Mouse (Mus musculus): ENCODE results near the gene Vwa5a. TPM values are rescaled to one million over a fixed set of nuclear protein-coding genes. Genes with fewer than 3 reads are reported as not detected.

Gene Vwa5a
- polyA plus RNA-seq, 2 experiments = 4.5 to 8.5 TPM

DNA sequence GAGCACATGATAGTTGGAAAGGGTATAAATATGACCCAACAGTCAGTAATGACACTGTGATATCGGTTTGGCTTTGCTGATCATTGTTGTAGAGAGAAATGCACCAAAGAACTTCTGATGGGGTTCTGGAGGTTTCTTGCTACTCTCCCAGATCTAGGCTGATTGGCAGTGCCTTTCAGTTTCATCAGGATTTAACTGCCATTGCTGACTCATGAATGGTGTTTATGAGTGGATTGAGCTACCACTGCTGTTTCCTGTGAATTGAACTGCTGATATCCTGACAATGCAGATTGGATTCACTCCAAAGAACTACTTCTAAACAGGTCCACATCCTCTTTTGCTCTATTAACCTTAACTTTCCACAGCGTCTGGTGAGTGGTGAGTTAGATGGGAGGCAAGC is 74.6 kb downstream of the Vwa5a start:
- H3K9me3 ChIP-seq (ENCODE audit: control insufficient read depth, low read length) = no peaks in the 10 kb centered on the region
- no peak for DNase-seq (ENCODE audit: low read depth in 3 of 3, low spot score in 3 of 3)
- 60% methylated on average over 2 of the region's 2 CpGs for WGBS (ENCODE audit: insufficient replicate concordance)
- TF ChIP-seq CTCF (IDR thresholded peaks at IDR 0.05; ENCODE audit: low read depth) (no peak), EP300 (IDR thresholded peaks at IDR 0.05; ENCODE audit: low read depth) (no peak)
- H3K4me3 ChIP-seq (ENCODE audit: insufficient read depth in 1 of 2, low read depth in 2 of 2, low read length in 2 of 2) = no peak overlapping the region
- H3K36me3 ChIP-seq (replicated peaks; ENCODE audit: control insufficient read depth, insufficient read depth, low read depth) = no peaks in the 10 kb centered on the region
- no peaks in the 10 kb centered on the region for H3K27me3 ChIP-seq (ENCODE audit: control insufficient read depth, insufficient read depth, low read length)
- H3K27ac ChIP-seq = no peak overlapping the region
- no peak overlapping the region for H3K9ac ChIP-seq (replicated peaks)
- ATAC-seq (ENCODE audit: insufficient read depth) = no peak
- H3K4me1 ChIP-seq (replicated peaks; ENCODE audit: control insufficient read depth in 2 of 2, insufficient read depth in 2 of 2, low read length in 1 of 2) = no peaks in the 10 kb centered on the region
- H3K4me2 ChIP-seq (ENCODE audit: low read depth) = no peak overlapping the region

Other genes with a start within 250 kb of the Vwa5a start
- not detected in 2 replicates for gene Olfr905, start 247.2 kb upstream of the Vwa5a start, polyA plus RNA-seq (2012; rRNA removed)
- gene Olfr905, start 247.2 kb upstream of the Vwa5a start, polyA plus RNA-seq (2014; fragmentation: Nextera tagmentation; extraction: Ambion mirVana) = not detected in 2 replicates
- gene Olfr906, start 231.2 kb upstream of the Vwa5a start, polyA plus RNA-seq (2012; rRNA removed) = not detected in 2 replicates
- gene Olfr906, start 231.2 kb upstream of the Vwa5a start, polyA plus RNA-seq (2014; fragmentation: Nextera tagmentation; extraction: Ambion mirVana) = not detected in 2 replicates
- gene Olfr907, start 222.5 kb upstream of the Vwa5a start, polyA plus RNA-seq (2012; rRNA removed) = not detected in 2 replicates
- not detected in 2 replicates for gene Olfr907, start 222.5 kb upstream of the Vwa5a start, polyA plus RNA-seq (2014; fragmentation: Nextera tagmentation; extraction: Ambion mirVana)
- not detected in 2 replicates for gene Olfr911-ps1, start 196.7 kb upstream of the Vwa5a start, polyA plus RNA-seq (2012; rRNA removed)
- not detected in 2 replicates for gene Olfr911-ps1, start 196.7 kb upstream of the Vwa5a start, polyA plus RNA-seq (2014; fragmentation: Nextera tagmentation; extraction: Ambion mirVana)
- gene Olfr910, start 180.4 kb upstream of the Vwa5a start, polyA plus RNA-seq (2012; rRNA removed) = not detected in 2 replicates
- gene Olfr910, start 180.4 kb upstream of the Vwa5a start, polyA plus RNA-seq (2014; fragmentation: Nextera tagmentation; extraction: Ambion mirVana) = not detected in 2 replicates
- not detected in 2 replicates for gene Olfr912, start 138.1 kb upstream of the Vwa5a start, polyA plus RNA-seq (2012; rRNA removed)
- gene Olfr912, start 138.1 kb upstream of the Vwa5a start, polyA plus RNA-seq (2014; fragmentation: Nextera tagmentation; extraction: Ambion mirVana) = not detected in 2 replicates
- not detected in 2 replicates for gene Olfr913, start 125.5 kb upstream of the Vwa5a start, polyA plus RNA-seq (2012; rRNA removed)
- gene Olfr913, start 125.5 kb upstream of the Vwa5a start, polyA plus RNA-seq (2014; fragmentation: Nextera tagmentation; extraction: Ambion mirVana) = not detected in 2 replicates
- not detected in 2 replicates for gene Olfr914, start 113.2 kb upstream of the Vwa5a start, polyA plus RNA-seq (2012; rRNA removed)
- gene Olfr914, start 113.2 kb upstream of the Vwa5a start, polyA plus RNA-seq (2014; fragmentation: Nextera tagmentation; extraction: Ambion mirVana) = not detected in 2 replicates
- not detected in 2 replicates for gene Olfr916, start 58.4 kb upstream of the Vwa5a start, polyA plus RNA-seq (2012; rRNA removed)
- gene Olfr916, start 58.4 kb upstream of the Vwa5a start, polyA plus RNA-seq (2014; fragmentation: Nextera tagmentation; extraction: Ambion mirVana) = not detected in 2 replicates
- gene Olfr917, start 52.4 kb upstream of the Vwa5a start, polyA plus RNA-seq (2012; rRNA removed) = not detected in 2 replicates
- gene Olfr917, start 52.4 kb upstream of the Vwa5a start, polyA plus RNA-seq (2014; fragmentation: Nextera tagmentation; extraction: Ambion mirVana) = not detected in 2 replicates
- gene Olfr918, start 43.7 kb upstream of the Vwa5a start, polyA plus RNA-seq (2012; rRNA removed) = not detected in 2 replicates
- not detected in 2 replicates for gene Olfr918, start 43.7 kb upstream of the Vwa5a start, polyA plus RNA-seq (2014; fragmentation: Nextera tagmentation; extraction: Ambion mirVana)
- not detected in 2 replicates for gene Olfr919, start 14.6 kb upstream of the Vwa5a start, polyA plus RNA-seq (2012; rRNA removed)
- gene Olfr919, start 14.6 kb upstream of the Vwa5a start, polyA plus RNA-seq (2014; fragmentation: Nextera tagmentation; extraction: Ambion mirVana) = not detected in 2 replicates
- 0.03 and 0.04 TPM in 2 replicates for gene Olfr920, start 34.0 kb downstream of the Vwa5a start, polyA plus RNA-seq (2012; rRNA removed)
- not detected in 2 replicates for gene Olfr920, start 34.0 kb downstream of the Vwa5a start, polyA plus RNA-seq (2014; fragmentation: Nextera tagmentation; extraction: Ambion mirVana)
- not detected in 2 replicates for gene Olfr921, start 54.8 kb downstream of the Vwa5a start, polyA plus RNA-seq (2012; rRNA removed)
- gene Olfr921, start 54.8 kb downstream of the Vwa5a start, polyA plus RNA-seq (2014; fragmentation: Nextera tagmentation; extraction: Ambion mirVana) = not detected in 2 replicates
- gene Olfr922, start 96.3 kb downstream of the Vwa5a start, polyA plus RNA-seq (2012; rRNA removed) = not detected in 2 replicates
- not detected in 2 replicates for gene Olfr922, start 96.3 kb downstream of the Vwa5a start, polyA plus RNA-seq (2014; fragmentation: Nextera tagmentation; extraction: Ambion mirVana)
- not detected in 2 replicates for gene Olfr923, start 108.3 kb downstream of the Vwa5a start, polyA plus RNA-seq (2012; rRNA removed)
- not detected in 2 replicates for gene Olfr923, start 108.3 kb downstream of the Vwa5a start, polyA plus RNA-seq (2014; fragmentation: Nextera tagmentation; extraction: Ambion mirVana)
- not detected in 2 replicates for gene Olfr924, start 126.2 kb downstream of the Vwa5a start, polyA plus RNA-seq (2012; rRNA removed)
- not detected in 2 replicates for gene Olfr924, start 126.2 kb downstream of the Vwa5a start, polyA plus RNA-seq (2014; fragmentation: Nextera tagmentation; extraction: Ambion mirVana)
- not detected in 2 replicates for gene Olfr26, start 136.8 kb downstream of the Vwa5a start, polyA plus RNA-seq (2012; rRNA removed)
- gene Olfr26, start 136.8 kb downstream of the Vwa5a start, polyA plus RNA-seq (2014; fragmentation: Nextera tagmentation; extraction: Ambion mirVana) = not detected in 2 replicates
- gene Olfr926, start 158.9 kb downstream of the Vwa5a start, polyA plus RNA-seq (2012; rRNA removed) = not detected in 2 replicates
- gene Olfr926, start 158.9 kb downstream of the Vwa5a start, polyA plus RNA-seq (2014; fragmentation: Nextera tagmentation; extraction: Ambion mirVana) = not detected in 2 replicates
- gene Olfr930, start 211.5 kb downstream of the Vwa5a start, polyA plus RNA-seq (2012; rRNA removed) = not detected in 2 replicates
- gene Olfr930, start 211.5 kb downstream of the Vwa5a start, polyA plus RNA-seq (2014; fragmentation: Nextera tagmentation; extraction: Ambion mirVana) = not detected in 2 replicates

Data from liver, embryonic 14.5 days (tissue).